Mouse (Mus musculus) liver, embryonic 14.5 days (tissue): Measurements from ENCODE around the gene Baz1b.

Experiments used
- CTCF ChIP-seq: IDR thresholded peaks from 2 replicates; pipeline ENCODE4 v1.5.1; 2016; ENCODE audit warnings: antibody characterized with exemption, low read depth, control low read depth
- EP300 ChIP-seq: IDR thresholded peaks from 2 replicates; pipeline ENCODE4 v1.6.1; 2016; ENCODE audit warnings: antibody characterized with exemption, low read depth

GRCm38 (mm10) chr5:135251079-135251454 lies 64.0 kb downstream of the Baz1b start, which contains the start of gene Fzd9:
- TF ChIP-seq CTCF (no peak), EP300 (no peak)
